Mouse (Mus musculus) yolk sac, embryonic 10.5 days (tissue): ENCODE data around the gene Ttll2.
"Not testable (repeated sequence)": the region's sequence is repeated elsewhere in the genome, so short reads cannot be mapped to it uniquely, and the experiment has no call there.

Experiments used
- DNase-seq: peaks from one replicate; pipeline ENCODE4 v3.0.0-alpha.2; 2017; ENCODE audit warnings: low spot score

The Ttll2 gene

DNA sequence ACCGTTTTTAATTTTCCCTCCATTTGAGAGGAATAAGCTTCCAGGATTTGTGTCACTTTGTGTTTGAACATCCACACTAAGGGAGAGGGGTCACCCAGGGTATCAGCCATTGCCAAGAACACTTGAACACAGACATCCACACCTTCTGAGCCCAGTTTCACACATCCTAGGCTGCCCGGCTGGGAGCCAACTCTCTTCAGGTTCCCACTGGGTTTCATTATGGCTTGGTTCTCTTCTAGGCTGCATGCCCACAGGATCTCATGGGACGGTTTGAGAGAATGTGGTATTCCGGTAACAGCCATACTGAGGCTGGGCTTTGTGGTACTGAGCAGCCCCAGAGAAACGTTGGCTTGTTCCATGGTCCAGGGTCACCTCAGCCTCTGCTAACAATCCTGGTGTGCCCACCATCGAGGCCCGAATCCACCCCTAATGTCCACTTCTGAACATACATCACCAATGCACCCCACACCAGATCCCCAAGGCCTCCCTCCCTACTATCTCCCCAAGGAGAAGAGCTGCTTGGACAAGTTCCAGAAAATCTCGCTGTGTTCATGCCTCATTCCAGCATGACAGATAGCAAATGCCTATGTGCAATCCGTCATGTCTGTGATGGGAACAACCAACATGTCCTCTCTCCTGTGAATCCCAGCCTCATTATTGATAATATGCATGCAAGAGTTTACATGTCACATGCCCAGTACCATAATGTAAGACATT, 8.4 kb upstream of the Ttll2 start:
- not testable (repeated sequence) for DNase-seq

DNA sequence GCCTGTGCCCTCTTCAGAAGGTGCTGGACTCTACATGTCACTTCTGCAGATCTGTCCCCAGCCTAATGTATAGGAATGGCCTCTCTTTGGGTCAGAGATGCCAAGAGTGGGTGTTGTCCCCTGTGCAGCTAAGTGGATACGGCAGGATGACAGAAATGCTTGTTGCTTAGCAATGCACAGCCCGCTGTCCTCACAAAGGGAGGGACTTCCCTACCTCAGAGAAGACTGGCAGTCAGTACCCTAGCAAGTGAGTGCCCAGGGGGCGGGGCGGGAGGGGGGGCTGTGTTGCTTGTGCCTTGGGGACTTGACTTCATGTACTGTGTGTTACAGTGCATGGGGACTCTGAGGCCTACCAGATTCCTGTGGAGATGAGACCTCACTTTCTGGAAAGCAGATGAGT, 7.3 kb upstream of the Ttll2 start:
- DNase-seq = not testable (repeated sequence)

- DNase-seq = not testable (repeated sequence)
Observed at GRCm38 (mm10) chr17:7348765-7349164, 3.7 kb downstream of the Ttll2 start.

DNA sequence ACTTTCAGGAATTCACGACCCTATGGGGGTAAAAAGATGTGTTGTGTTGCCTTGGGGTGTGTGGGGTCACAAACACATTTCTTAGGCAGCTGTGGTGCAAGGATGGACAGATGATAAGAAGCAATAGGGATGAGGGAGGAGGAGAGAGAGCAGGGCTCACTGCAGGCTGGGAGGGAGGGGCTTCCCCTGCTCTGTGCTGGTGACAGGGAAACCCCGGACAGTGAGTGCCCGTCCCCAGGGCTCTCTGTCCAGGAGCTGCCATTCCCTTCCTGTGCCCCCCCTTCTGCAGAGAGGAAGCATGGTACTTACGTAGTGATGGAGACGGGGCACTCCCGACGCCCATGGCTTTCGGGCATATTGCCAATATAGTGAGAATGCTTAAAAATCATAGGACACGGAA, 15.1 kb downstream of the Ttll2 start:
- not testable (repeated sequence) for DNase-seq

DNA sequence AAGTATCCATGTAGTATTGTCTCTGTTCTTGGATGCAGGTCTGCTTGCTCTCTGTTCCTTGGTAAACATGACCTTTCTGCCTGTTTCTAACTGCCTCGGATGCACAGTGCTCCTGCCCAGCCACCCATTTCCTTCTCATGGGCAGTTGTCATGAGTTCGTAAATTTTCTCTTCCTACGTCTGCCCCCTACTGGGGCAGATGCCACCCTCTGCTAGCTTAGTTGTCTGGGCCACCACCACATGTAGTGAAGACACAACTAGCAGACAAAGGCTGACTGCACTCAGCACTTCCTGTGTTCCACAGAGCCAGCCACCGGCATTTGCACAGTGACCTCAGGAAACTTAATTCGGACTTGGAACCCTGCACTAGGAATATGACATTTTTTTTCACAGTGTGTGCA, 19.8 kb downstream of the Ttll2 start:
- DNase-seq = not testable (repeated sequence)

- DNase-seq = peak; percentile 1
Observed at GRCm38 (mm10) chr17:7326415-7326814, 26.1 kb downstream of the Ttll2 start.

- DNase-seq = not testable (repeated sequence)
Observed at GRCm38 (mm10) chr17:7324346-7324745, 28.1 kb downstream of the Ttll2 start, which contains the start of gene Tcp10a. Tcp10a (plus strand) TSS chr17:7324646.

GRCm38 (mm10) chr17:7319789-7320188, 32.7 kb downstream of the Ttll2 start:
- DNase-seq = not testable (repeated sequence)

- not testable (repeated sequence) for DNase-seq
Observed at GRCm38 (mm10) chr17:7315693-7316382, 36.7 kb downstream of the Ttll2 start.

GRCm38 (mm10) chr17:7306278-7307196, 46.0 kb downstream of the Ttll2 start:
- not testable (repeated sequence) for DNase-seq
